Mouse (Mus musculus) erythroblast, embryonic 14.5 days (primary cell): ENCODE results near the gene Rassf10. TPM values are rescaled to one million over a fixed set of nuclear protein-coding genes. Genes with fewer than 3 reads are reported as not detected.

ENCODE experiments used
- H3K27me3 ChIP-seq: 2 replicates; pipeline ENCODE4 v1.6.1; 2012; ENCODE audit warnings: inconsistent platforms; ENCODE audit not compliant: control insufficient read depth
- H3K36me3 ChIP-seq: 2 replicates; pipeline ENCODE4 v1.6.1; 2012; ENCODE audit warnings: mild to moderate bottlenecking, inconsistent platforms; ENCODE audit not compliant: control insufficient read depth
- H3K4me1 ChIP-seq: 2 replicates; pipeline ENCODE4 v1.6.1; 2012; ENCODE audit warnings: inconsistent platforms; ENCODE audit not compliant: control insufficient read depth
- H3K4me3 ChIP-seq: replicated peaks from 2 replicates; pipeline ENCODE3; 2012; ENCODE audit warnings: moderate library complexity, mild to moderate bottlenecking, inconsistent platforms
- H3K9me3 ChIP-seq: 2 replicates; pipeline ENCODE4 v1.6.1; 2012; ENCODE audit warnings: low read length, inconsistent platforms, mixed read lengths; ENCODE audit not compliant: control insufficient read depth
- GATA1 ChIP-seq: IDR thresholded peaks from 2 replicates; pipeline ENCODE4 v1.6.1; 2012; ENCODE audit warnings: low read length, inconsistent platforms, mixed read lengths
- TAL1 ChIP-seq: IDR thresholded peaks from 3 replicates; pipeline ENCODE4 v1.6.1; 2012; ENCODE audit warnings: low read length, inconsistent platforms, mixed read lengths
- polyA plus RNA-seq: library from polyadenylated mRNA; stranded (reverse); fragments of >175 nt; gene quantifications from 2 replicates; pipeline ENCODE4 v1.2.3, GENCODE M21; 2012

The Rassf10 gene
- polyA plus RNA-seq, 1 experiment = not detected

DNA sequence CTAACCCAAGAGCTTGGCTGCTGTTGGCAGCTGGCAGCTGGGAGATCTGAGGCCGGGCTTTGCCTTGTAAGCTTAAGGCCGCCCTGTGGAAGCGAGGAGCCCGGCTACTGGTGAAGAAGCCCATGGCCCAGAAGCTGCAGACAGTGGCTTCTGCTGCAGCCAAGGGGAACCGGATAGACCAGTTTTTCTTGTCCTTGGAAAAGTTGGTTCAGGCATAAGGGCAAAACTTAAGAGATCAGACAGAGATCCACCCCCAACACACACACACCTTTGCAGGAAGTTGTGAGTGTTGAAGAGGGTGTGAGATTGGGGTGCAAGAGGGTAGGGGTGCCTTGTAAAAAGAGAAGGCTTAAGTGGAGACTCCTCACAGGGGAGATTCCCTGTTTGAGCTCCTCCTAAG lies 39.2 kb downstream of the Rassf10 start:
- H3K27me3 ChIP-seq = no peaks in the 10 kb centered on the region
- no peaks in the 10 kb centered on the region for H3K4me1 ChIP-seq
- no peaks in the 10 kb centered on the region for H3K9me3 ChIP-seq
- TF ChIP-seq TAL1 = no peak
- no peak for TF ChIP-seq GATA1
- no peak overlapping the region for H3K4me3 ChIP-seq
- H3K36me3 ChIP-seq = no peaks in the 10 kb centered on the region

DNA sequence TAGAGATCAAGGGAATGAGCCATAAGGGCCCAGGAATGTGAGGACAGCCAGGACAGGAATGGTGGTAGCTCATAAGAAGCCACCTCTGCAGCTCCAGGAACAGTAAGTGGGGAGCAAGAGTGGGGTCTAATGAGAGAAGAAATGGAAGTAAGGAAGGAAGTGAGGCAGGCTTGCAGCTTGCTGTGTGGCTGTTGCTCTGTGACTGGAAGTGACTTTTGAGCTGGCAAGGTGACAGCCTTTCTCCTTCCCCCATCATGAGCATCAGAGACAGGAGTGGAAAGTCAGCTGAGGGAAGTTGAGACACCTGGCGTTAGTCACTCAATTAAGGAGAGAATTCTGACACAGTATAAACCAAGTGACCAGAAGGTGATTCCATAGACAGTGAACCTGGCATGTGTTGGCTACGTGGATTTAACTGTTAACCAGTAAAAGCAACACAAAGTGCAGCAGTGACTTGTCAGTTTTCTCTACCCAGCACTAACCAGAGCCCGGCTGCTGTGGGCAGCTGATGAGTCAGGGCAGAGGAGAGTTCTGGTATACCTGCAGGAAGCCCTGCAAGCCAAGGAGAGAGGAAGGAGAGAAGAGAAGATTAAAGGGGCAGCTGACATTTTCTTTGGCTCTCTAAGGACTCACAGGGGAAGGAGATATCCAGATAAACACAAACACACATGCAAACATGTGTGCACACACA lies 49.9 kb downstream of the Rassf10 start:
- H3K4me3 ChIP-seq = no peak overlapping the region
- no peaks in the 10 kb centered on the region for H3K27me3 ChIP-seq
- no peaks in the 10 kb centered on the region for H3K9me3 ChIP-seq
- TF ChIP-seq GATA1 (no peak), TAL1 (no peak)
- H3K36me3 ChIP-seq = no peaks in the 10 kb centered on the region
- no peaks in the 10 kb centered on the region for H3K4me1 ChIP-seq

- TF ChIP-seq GATA1 = no peak
- TF ChIP-seq TAL1 = no peak
- Histone ChIP-seq H3K4me1 (no peaks in the 10 kb centered on the region), H3K9me3 (no peaks in the 10 kb centered on the region), H3K27me3 (no peaks in the 10 kb centered on the region), H3K36me3 (no peaks in the 10 kb centered on the region), H3K4me3 (no peak overlapping the region)
Observed at GRCm38 (mm10) chr7:113005726-113006125, 52.0 kb downstream of the Rassf10 start.
